Mouse (Mus musculus): ENCODE results near the gene P2rx3.

Gene P2rx3

DNA sequence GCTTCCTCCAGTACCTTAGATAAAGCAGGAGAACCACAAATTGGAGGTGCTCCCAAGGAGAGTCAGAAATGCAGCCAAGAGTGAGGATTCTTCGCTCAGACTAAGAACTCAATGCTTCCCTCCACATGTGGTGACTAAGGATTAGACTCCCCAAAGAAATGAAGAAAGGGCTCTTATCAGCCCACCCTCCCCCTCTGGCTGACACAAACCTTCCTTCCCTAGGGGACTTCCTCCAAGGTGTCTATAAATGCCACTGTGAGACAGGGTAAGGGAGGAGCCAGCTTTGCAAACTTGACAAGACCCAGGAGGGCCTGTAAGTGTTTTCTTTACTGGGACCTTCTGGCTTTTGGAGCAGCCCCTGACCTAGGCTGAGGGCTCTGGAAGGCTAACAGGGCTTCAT is 57.1 kb downstream of the P2rx3 start, which contains the start of gene Prg2:
Gene Prg2 (plus strand): TSS at position 274 of the 400 bp plus-strand sequence.
- DNase-seq (ENCODE audit: low read depth, low spot score) = no peak

DNA sequence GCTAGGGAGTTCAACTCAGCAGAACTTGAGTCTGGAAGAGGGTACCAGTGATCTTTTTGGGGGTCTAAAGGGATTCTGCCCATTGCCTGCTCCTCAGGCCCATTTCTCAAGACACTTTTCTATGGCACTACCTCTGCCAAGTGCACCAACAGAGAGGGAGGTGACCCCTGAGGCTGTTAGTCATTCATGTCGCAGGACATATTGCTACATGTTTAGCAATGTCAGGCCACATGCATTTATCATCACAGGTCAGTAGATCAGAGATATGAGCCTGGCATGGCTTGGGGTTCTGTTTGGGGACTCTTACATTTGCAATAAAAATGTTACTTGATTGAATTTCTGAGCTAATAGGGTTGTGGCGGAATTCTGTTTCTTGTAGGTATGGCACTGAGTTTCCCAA is 61.7 kb downstream of the P2rx3 start:
- no peak for DNase-seq (ENCODE audit: low read depth, low spot score)

DNA sequence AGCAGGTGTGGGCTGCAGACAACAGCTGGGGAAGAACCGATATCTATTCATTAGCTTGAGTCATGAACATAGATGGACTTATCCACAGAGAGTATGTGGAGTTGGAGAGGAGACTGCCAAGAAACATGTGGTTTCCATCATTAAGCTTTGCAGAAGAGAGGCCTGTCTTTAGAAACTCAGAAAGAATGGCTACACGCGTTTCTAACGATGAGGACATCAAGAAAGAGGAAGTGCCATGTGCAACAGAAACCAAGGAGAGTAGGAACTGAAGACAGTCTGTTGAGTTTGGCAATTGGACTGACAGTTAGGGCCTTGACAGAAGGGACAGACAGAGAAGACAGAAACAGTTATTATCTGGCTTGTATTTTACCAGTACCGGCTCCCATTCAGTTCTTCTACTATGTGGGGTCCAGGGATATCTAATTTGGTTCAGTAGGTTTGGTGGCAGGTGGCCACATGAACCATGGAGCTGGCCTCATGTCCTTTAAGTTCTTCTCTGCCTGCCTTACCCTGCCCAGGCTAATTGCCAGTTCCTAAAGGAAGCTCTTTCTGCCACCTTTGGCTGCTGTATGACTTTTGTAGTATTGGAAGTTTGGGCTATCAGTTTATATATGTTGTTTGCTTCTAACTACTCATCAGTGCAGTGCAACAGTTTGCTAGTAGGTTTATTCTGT is 69.8 kb downstream of the P2rx3 start:
- DNase-seq (ENCODE audit: low read depth, low spot score) = no peak

DNA sequence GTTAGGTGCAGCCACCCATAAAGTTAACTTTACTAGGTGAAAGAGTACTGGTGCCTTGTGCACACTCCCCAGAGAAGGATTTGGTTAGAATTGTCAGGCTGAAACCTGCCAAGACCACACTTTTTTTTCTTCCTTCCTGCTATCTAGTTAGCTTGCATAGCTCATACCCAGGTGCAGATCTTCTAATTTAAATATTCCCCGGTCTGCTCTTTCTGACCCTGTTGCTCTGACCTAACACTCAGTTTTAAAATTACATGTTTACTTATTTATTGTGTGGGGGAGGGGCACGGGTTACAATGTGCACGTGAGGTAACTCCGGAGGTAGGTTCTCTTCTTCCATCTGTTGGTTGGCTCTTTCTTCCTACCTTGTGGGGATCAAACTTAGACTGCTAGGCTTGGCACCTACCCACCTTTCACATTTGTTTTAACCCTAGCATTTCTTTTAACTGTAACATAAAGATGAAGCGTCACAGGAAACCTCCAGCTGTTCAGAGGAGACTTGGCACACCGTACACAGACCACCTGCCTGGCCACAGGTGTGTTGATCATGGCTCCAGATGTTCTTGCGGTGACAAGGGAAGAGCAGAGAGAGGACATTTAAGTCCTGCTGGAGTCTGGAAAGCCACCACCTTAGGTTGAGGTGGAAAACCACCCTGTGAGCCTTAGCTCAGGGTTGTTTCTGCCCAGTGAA is 73.0 kb downstream of the P2rx3 start:
- no peak for DNase-seq (ENCODE audit: low read depth, low spot score)

DNA sequence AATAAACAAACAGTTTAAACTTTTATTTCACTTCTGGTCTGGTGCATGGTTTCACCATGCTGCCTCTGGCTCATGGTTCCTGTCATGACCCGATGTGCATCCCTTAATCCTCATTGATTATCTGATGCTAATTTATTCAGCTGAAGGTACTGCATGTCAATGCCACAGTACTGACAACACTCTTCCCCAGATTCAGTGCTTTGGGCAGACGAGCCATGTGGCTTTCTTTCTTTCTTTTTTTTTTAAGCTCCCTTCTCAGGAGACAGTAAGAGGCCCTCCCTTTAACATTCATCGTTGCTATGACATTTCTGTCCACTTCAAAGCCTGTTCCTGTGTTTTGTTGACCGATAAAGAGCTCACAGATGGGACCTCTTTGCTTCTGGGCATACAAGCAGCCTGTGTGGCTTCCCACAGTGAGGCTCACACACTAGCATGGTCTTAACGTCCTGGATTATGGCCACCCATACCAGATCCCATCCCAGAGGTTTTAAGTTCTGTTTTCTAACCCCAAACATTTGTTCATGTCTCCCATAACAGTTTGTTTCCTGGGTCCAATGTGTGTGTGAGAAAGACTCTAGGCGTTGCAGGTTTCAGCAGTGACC is 74.3 kb downstream of the P2rx3 start:
- no peak for DNase-seq (ENCODE audit: low read depth, low spot score)

DNA sequence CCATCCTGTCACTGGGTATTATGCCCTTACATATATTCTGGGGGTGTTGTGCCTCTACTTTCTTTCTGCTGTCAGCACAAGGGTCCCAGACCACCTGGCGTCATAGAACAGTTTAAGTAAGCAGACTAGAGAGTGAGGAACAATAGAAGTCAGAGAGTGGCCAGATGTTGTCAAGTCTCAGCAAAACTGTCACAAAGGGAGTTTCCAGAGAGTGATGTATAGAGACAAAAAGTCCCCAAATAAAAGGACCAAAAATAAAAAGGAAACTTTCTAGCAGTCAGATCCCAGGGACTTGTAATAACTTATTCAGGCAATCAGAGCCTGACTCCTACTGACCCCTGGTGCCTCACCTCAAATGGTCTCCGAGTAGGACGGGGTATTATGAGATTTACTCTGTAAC is 75.4 kb downstream of the P2rx3 start:
- DNase-seq (ENCODE audit: low read depth, low spot score) = no peak

DNA sequence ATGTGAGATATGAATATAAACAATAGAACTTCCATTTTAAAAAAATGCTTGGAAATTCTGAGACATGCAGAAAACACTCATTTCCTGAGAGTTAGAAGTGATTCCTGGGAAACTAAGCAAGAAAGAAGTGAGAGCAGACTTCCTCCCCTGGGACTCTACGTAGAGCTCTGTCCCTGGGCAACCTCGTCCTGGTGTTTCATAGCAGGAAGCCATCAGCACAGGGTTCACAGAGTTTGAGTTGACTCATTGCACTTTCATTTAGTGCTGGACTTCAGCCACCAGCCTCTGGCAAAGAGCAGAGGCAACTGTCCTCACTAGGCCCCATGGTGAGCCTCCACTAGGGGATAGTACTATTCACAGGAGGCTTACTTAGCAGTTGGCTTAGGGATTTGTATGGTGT is 76.0 kb downstream of the P2rx3 start:
- no peak for DNase-seq (ENCODE audit: low read depth, low spot score)

DNA sequence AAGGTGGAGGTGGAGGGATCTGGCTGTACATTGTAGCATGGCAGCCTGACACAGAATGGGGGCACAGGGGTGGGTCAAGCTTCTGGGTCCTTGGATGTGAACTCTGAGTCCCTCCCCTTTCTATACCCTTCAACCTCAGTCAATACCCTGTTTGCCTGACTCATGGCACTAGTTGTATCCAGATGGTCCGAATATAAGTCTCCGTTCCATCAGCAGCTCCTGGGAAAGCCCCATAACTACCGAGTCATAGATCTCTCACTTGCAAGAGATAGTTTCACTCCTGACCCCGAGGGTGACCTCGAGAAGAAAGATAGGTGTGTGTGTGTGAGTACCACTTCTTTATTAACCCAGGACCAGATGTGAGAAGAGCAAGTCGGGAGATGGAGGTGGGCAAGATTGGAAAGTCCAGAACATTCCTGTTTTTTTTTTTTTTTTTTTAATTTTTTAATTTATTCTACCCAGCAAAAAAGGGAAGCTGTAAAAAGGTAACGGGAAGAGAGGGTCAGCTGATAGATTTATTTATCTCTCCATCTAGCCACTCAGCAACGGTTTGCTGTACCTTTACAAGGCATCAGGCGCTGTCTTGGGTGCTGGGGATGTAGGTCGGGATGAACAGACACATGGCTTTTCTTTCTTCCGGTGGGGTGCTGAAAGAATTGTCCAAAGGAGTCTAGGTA is 78.5 kb downstream of the P2rx3 start:
- no peak for DNase-seq (ENCODE audit: low read depth, low spot score)

DNA sequence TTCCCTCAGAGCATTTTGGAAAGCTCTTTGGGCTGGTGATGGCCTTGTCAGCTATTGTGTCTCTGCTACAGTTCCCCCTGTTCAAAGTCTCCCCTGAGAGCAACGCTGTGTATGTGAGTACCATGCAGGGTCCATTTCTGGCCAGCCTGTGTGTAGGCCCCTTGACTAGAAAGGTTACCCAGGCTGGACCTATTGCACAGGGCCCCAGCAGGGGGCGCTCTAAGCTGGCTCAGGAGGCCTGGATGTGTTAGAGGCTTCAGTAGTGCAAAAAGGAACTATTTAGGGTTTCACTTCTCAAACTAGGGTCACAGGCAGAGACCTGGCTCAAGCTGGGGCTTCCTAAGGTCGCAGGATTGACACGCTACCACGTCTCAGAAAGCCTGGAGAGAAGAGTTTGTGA is 81.0 kb downstream of the P2rx3 start:
- no peak for DNase-seq (ENCODE audit: low read depth, low spot score)

DNA sequence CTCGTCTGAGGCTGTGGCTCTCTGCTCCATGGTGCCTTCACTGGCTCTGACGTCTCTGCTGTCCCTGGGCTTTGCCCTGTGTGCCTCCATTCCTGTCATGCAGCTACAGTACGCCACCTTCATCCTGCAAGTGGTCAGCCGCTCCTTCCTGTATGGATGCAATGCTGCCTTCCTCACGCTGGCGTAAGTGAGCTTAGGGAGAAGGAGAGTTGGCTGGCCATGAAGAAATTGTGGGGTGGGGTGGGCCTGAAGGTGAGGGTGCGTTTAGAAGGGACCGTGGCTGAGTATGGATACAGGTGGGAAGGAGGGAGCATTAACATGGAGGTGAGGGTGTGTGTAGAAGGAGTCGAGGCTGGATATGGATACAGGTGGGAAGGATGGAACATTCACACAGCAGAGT is 81.8 kb downstream of the P2rx3 start:
- no peak for DNase-seq (ENCODE audit: low read depth, low spot score)

DNA sequence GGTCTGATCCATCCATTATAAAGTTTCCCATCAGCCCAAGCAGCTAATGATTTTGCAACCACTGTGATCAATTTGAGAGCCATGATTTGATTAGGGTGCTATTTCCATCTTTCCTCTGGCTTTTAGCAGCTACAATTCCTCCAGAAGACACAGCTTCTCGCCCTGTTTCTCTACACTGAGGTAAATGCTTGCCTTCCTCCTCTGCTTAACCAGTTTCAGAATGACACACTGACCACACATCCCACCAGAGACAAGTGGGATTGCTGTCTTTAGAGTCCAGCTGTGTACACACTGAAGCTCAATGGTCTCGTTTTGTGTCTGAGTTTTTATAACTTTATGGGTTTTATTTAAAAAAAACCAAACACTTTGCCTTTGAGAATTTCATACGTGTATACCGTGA is 84.6 kb downstream of the P2rx3 start:
- DNase-seq (ENCODE audit: low read depth, low spot score) = no peak

DNA sequence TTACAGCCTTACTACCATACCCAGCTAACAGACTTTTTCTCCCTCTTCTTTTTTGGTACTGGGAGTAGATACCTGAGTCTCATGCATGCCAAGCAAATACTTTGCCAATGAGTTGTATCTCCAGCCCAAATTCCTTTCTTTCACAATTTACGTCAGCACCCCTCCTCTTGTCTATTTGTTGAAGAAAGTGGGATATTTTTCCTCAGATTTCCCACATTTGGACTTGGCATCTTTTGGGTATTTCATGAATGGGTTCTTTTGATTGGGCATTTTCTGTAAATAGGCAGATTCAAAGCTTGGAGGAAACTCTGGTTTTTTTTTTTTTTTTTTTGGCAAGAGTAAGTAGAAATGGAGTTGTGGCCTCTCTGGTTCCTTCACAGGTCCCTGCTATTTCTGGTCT is 85.0 kb downstream of the P2rx3 start:
- no peak for DNase-seq (ENCODE audit: low read depth, low spot score)

DNA sequence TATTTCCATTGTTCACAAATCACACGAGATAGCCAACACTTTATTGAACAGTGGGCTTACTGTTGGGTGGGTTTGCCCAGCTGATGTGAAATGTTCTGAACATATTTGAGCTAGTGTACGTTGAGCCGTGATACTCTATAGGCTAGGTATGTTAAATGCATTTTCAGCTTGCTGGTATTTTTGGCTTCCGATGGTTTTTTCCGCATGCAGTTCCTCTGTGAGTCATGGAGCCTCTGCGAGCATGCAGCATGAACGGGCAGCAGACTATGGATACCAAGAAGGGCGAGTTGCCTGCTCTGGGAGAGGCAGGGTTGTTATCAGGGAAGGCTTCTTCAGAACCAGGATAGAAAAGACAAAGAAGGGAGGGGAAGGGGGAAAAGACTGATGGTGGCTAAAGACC is 86.2 kb downstream of the P2rx3 start:
- no peak for DNase-seq (ENCODE audit: low read depth, low spot score)

DNA sequence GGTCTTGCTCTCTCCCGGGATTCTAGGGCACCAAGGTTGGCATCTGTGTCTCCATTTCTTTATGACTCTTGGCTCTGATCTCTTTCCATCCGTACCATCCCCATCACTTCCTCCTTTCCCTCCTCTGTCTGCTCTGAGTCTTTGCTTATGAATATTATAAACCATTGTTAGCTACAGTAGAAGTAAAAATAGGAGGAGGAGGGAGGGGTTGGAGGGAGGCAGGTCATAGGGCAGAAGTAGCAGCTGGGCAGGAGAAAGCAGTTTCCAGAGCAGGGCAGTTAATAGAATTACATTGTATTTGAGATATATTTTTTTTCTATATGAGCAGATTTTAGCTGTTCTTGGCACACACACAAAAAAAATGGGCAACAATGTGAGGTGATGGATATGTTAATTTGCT is 88.5 kb downstream of the P2rx3 start:
- no peak for DNase-seq (ENCODE audit: low read depth, low spot score)
